Mouse (Mus musculus) neural tube, embryonic 14.5 days (tissue): ENCODE results near the gene Btbd9. TPM values are rescaled to one million over a fixed set of nuclear protein-coding genes. Genes with fewer than 3 reads are reported as not detected.
A peak's percentile ranks its signal among the peaks of the same experiment; 100 is the strongest.

Source experiments
- ATAC-seq: fragments of 200-750 bp; cut with Nextera tagmentation; 2 replicates; pipeline ENCODE4 v1.8.0; 2017; ENCODE audit warnings: low read depth, mild to moderate bottlenecking, moderate TSS enrichment, moderate library complexity
- H3K27ac ChIP-seq: fragments of 300-500 bp; sonication (generic); 2 replicates; pipeline ENCODE4 v1.5.1; 2014; ENCODE audit warnings: low read depth, mild to moderate bottlenecking, control low read depth, low read length, moderate library complexity, mixed read lengths
- H3K27me3 ChIP-seq: fragments of 300-500 bp; sonication (generic); 2 replicates; pipeline ENCODE4 v1.6.1; 2014; ENCODE audit warnings: low read length; ENCODE audit not compliant: control insufficient read depth, insufficient read depth
- H3K36me3 ChIP-seq: fragments of 300-500 bp; sonication (generic); 2 replicates; pipeline ENCODE4 v1.6.1; 2014; ENCODE audit warnings: low read length, mixed read lengths; ENCODE audit not compliant: control insufficient read depth, insufficient read depth
- H3K4me1 ChIP-seq: fragments of 300-500 bp; sonication (generic); 2 replicates; pipeline ENCODE4 v1.6.1; 2014; ENCODE audit warnings: low read length; ENCODE audit not compliant: control insufficient read depth, insufficient read depth
- H3K4me2 ChIP-seq: fragments of 300-500 bp; sonication (generic); 2 replicates; pipeline ENCODE4 v1.6.1; 2014; ENCODE audit warnings: mild to moderate bottlenecking, low read depth, low read length, control low read depth
- H3K4me3 ChIP-seq: fragments of 300-500 bp; sonication (generic); 2 replicates; pipeline ENCODE4 v1.5.1; 2014; ENCODE audit warnings: low read depth, low read length, control low read depth, mixed read lengths
- H3K9ac ChIP-seq: fragments of 300-500 bp; sonication (generic); replicated peaks from 2 replicates; pipeline ENCODE4 v1.6.1; 2014; ENCODE audit warnings: low read depth, mild to moderate bottlenecking, control low read depth, low read length, mixed read lengths
- H3K9me3 ChIP-seq: fragments of 300-500 bp; sonication (generic); 2 replicates; pipeline ENCODE4 v1.6.1; 2016; ENCODE audit warnings: low read length; ENCODE audit not compliant: control insufficient read depth
- WGBS: fragments of 180-500 bp; shearing (Covaris S2); extraction: QIAGEN DNeasy Blood & Tissue Kit; methylation state at CpG from one replicate; pipeline ENCODE4 v1.1.7; 2014; 5-methylcytosine and 5-hydroxymethylcytosine counted together
- polyA plus RNA-seq: library from polyadenylated mRNA; unstranded; fragments of >200 nt; fragmentation: Nextera tagmentation; extraction: Ambion mirVana; gene quantifications from 2 replicates; pipeline ENCODE4 v1.2.1, GENCODE M21; 2014

The Btbd9 gene
- polyA plus RNA-seq, 1 experiment from 2014 or later: 130 TPM

- Histone ChIP-seq H3K4me2 (no peak overlapping the region), H3K27ac (no peak overlapping the region), H3K27me3 (no peaks in the 10 kb centered on the region), H3K4me3 (no peak overlapping the region), H3K9ac (no peak overlapping the region), H3K9me3 (no peaks in the 10 kb centered on the region), H3K36me3 (0 out of 2 replicates have a peak, but pooled peaks cover 3% of the 10 kb centered on the region), H3K4me1 (peaks cover 8% of the 10 kb centered on the region; the same call in 1 of the 2 replicates)
- WGBS: 85% methylated on average over 11 of the region's 11 CpGs
- ATAC-seq: no peak
These were observed 29.9 kb upstream of the Btbd9 start for GRCm38 (mm10) chr17:30606206-30606605.

DNA sequence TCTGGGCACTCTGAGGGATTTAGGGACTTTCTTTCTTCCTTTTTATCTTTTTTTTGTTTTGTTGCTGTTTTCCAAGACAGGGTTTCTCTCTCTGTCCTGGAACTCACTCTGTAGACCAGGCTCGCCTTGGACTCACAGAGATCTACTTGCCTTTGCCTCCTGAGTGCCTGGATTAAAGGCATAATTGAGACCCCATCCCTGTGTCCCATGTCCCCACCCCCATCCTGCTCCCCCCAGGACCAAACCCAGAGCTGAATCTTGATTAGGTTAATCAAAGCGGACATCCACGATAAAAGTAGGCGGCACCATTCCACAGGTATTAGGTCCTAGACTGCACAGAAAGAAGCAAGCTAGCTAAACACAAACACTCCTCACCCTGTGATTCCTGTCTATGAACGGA is 28.7 kb upstream of the Btbd9 start:
- no peaks in the 10 kb centered on the region for H3K27me3 ChIP-seq
- H3K27ac ChIP-seq: no peak overlapping the region
- no peak overlapping the region for H3K9ac ChIP-seq
- 0 out of 2 replicates have a peak, but pooled peaks cover 3% of the 10 kb centered on the region for H3K36me3 ChIP-seq
- H3K4me1 ChIP-seq: peaks cover 7% of the 10 kb centered on the region; the same call in 1 of the 2 replicates
- no peaks in the 10 kb centered on the region for H3K9me3 ChIP-seq
- H3K4me2 ChIP-seq: no peak overlapping the region
- no peak for ATAC-seq
- H3K4me3 ChIP-seq: no peak overlapping the region
- WGBS: 94% methylated on average over 5 of the region's 5 CpGs

DNA sequence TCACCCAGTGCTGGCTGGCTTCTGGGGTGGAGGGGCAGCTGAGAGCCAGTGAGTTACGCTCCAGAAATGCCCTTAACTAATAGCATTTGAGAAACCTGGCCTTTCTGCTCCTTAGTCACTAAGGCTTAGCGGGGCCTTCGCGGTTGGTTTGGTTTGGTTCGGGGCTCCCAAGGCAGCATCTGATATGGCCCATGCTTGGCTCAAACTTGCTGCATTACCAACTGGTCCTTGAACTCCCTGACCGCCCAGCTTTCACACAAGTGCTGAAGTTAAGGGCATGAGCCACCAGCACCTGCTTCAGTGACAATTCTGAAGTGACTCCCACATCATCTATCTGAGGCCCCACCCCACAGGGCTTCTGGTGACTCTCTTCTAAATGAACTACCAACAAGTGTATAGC is 28.0 kb upstream of the Btbd9 start:
- 95% methylated on average over 6 of the region's 6 CpGs for WGBS
- H3K4me3 ChIP-seq: no peak overlapping the region
- H3K27me3 ChIP-seq: no peaks in the 10 kb centered on the region
- no peak overlapping the region for H3K9ac ChIP-seq
- no peak overlapping the region for H3K4me2 ChIP-seq
- H3K36me3 ChIP-seq: 0 out of 2 replicates have a peak, but pooled peaks cover 3% of the 10 kb centered on the region
- ATAC-seq: no peak
- H3K27ac ChIP-seq: no peak overlapping the region
- no peaks in the 10 kb centered on the region for H3K9me3 ChIP-seq
- peaks cover 7% of the 10 kb centered on the region; the same call in 1 of the 2 replicates for H3K4me1 ChIP-seq

GRCm38 (mm10) chr17:30602175-30602574 is 25.9 kb upstream of the Btbd9 start:
- Histone ChIP-seq H3K4me3 (no peak overlapping the region), H3K9me3 (no peaks in the 10 kb centered on the region), H3K27me3 (no peaks in the 10 kb centered on the region), H3K36me3 (peaks cover 5% of the 10 kb centered on the region; the same call in 1 of the 2 replicates), H3K9ac (no peak overlapping the region), H3K27ac (no peak overlapping the region), H3K4me1 (no peaks in the 10 kb centered on the region; the same call in 1 of the 2 replicates), H3K4me2 (no peak overlapping the region)
- 97% methylated on average over 14 of the region's 14 CpGs for WGBS
- no peak for ATAC-seq

- H3K27me3 ChIP-seq: no peaks in the 10 kb centered on the region
- no peak overlapping the region for H3K9ac ChIP-seq
- H3K4me2 ChIP-seq: no peak overlapping the region
- H3K36me3 ChIP-seq: peaks cover 12% of the 10 kb centered on the region; the same call in 1 of the 2 replicates
- H3K9me3 ChIP-seq: no peaks in the 10 kb centered on the region
- no peaks in the 10 kb centered on the region for H3K4me1 ChIP-seq
- no peak overlapping the region for H3K4me3 ChIP-seq
- ATAC-seq: no peak
- no peak overlapping the region for H3K27ac ChIP-seq
- WGBS: 80% methylated on average over 5 of the region's 5 CpGs
These were observed 22.0 kb upstream of the Btbd9 start for GRCm38 (mm10) chr17:30598300-30598699.

GRCm38 (mm10) chr17:30597786-30598185 is 21.5 kb upstream of the Btbd9 start:
- no peaks in the 10 kb centered on the region for H3K9me3 ChIP-seq
- WGBS: 97% methylated on average over 9 of the region's 9 CpGs
- no peaks in the 10 kb centered on the region for H3K4me1 ChIP-seq
- H3K27me3 ChIP-seq: no peaks in the 10 kb centered on the region
- no peak overlapping the region for H3K4me2 ChIP-seq
- no peak overlapping the region for H3K4me3 ChIP-seq
- peaks cover 16% of the 10 kb centered on the region; the same call in 1 of the 2 replicates for H3K36me3 ChIP-seq
- no peak overlapping the region for H3K27ac ChIP-seq
- no peak for ATAC-seq
- no peak overlapping the region for H3K9ac ChIP-seq

DNA sequence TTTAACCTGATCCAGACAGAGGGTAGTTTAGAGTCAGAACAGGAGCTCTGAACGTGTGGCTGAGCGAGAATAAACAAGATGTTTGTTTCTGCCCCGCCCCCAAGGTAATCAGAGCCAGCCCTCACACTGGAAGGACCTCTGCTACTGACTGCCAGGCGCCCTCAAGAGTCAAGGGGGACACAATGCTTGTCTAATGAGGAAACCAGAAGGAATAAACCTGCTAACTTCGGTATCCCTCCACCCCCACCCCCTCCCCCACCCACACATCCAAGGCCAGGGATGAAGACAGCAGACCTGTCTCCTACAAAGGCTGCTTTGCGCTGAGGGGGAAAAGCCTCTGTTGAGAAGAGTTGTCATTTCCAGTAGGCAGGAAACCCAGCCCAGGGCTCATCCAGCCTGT is 18.6 kb upstream of the Btbd9 start:
- Histone ChIP-seq H3K27me3 (no peaks in the 10 kb centered on the region), H3K9me3 (no peaks in the 10 kb centered on the region), H3K4me3 (no peak overlapping the region), H3K4me1 (no peaks in the 10 kb centered on the region), H3K27ac (no peak overlapping the region), H3K9ac (no peak overlapping the region), H3K36me3 (peaks cover 16% of the 10 kb centered on the region), H3K4me2 (no peak overlapping the region)
- WGBS: 66% methylated on average over 6 of the region's 6 CpGs
- no peak for ATAC-seq

- Histone ChIP-seq H3K9ac (no peak overlapping the region), H3K9me3 (no peaks in the 10 kb centered on the region), H3K36me3 (peaks cover 16% of the 10 kb centered on the region), H3K4me2 (no peak overlapping the region), H3K4me1 (no peaks in the 10 kb centered on the region), H3K4me3 (no peak overlapping the region), H3K27me3 (no peaks in the 10 kb centered on the region), H3K27ac (no peak overlapping the region)
- no peak for ATAC-seq
- 57% methylated on average over 5 of the region's 5 CpGs for WGBS
These were observed 18.1 kb upstream of the Btbd9 start for GRCm38 (mm10) chr17:30594407-30594806.

GRCm38 (mm10) chr17:30590417-30591198 is 14.3 kb upstream of the Btbd9 start:
- 31% methylated on average over 17 of the region's 17 CpGs for WGBS
- no peak overlapping the region for H3K4me3 ChIP-seq

More at GRCm38 (mm10) chr17:30590417-30591198, 14.3 kb upstream of the Btbd9 start:
- Histone ChIP-seq H3K4me2 (peak overlapping the region; percentile 4; the same call in 1 of the 2 replicates), H3K27ac (no peak overlapping the region), H3K36me3 (peaks cover 8% of the 10 kb centered on the region), H3K27me3 (no peaks in the 10 kb centered on the region), H3K9ac (no peak overlapping the region), H3K9me3 (no peaks in the 10 kb centered on the region), H3K4me1 (no peaks in the 10 kb centered on the region)
- ATAC-seq: peak; percentile 51
